Mouse (Mus musculus): ENCODE data around the gene Kank2. TPM values are rescaled to one million over a fixed set of nuclear protein-coding genes. Genes with fewer than 3 reads are reported as not detected.
"Not testable (repeated sequence)": the region's sequence is repeated elsewhere in the genome, so short reads cannot be mapped to it uniquely, and the experiment has no call there.

The Kank2 gene
- polyA plus RNA-seq, 1 experiment from 2014 or later = 9.9 TPM

DNA sequence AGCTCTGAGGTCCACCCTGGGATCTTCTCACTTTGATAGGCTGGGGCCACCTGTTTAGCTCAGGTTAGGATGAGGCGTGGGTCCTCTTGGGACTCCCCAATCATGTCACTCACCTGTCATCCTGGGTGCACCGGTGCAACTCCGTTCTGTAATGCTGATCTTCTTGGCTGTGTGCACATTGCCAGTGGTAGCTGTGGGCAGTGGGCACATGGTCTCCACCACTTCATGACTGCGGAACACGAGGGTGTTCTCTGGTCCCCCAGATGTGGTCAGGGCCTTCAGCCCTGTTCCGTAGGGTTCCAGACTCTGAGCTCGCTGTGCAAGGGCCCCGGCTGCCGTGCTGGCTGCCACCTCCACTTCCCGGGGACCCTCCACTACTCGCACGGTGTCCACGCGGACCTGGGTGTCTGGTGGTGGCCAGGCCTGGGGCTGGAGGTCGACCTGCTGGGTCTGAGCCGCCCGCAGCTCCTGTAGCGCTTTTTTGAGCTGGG is 4.2 kb downstream of the Kank2 start:
- H3K27me3 ChIP-seq (replicated peaks; ENCODE audit: control insufficient read depth, insufficient read depth, low read length) = no peaks in the 10 kb centered on the region
- no peak overlapping the region for H3K4me3 ChIP-seq (ENCODE audit: low read length)
- ATAC-seq = no peak
- H3K36me3 ChIP-seq (ENCODE audit: control insufficient read depth, insufficient read depth, low read length) = peaks cover 17% of the 10 kb centered on the region
- H3K27ac ChIP-seq (ENCODE audit: low read length) = no peak overlapping the region
- no peaks in the 10 kb centered on the region for H3K9me3 ChIP-seq (ENCODE audit: control insufficient read depth, low read length)
- WGBS = 95% methylated on average over 18 of the region's 18 CpGs
- H3K9ac ChIP-seq (ENCODE audit: low read depth, low read length) = no peak overlapping the region
- H3K4me1 ChIP-seq (ENCODE audit: control insufficient read depth, insufficient read depth, low read length) = peaks cover 25% of the 10 kb centered on the region
- no peak overlapping the region for H3K4me2 ChIP-seq (ENCODE audit: low read depth, low read length)

DNA sequence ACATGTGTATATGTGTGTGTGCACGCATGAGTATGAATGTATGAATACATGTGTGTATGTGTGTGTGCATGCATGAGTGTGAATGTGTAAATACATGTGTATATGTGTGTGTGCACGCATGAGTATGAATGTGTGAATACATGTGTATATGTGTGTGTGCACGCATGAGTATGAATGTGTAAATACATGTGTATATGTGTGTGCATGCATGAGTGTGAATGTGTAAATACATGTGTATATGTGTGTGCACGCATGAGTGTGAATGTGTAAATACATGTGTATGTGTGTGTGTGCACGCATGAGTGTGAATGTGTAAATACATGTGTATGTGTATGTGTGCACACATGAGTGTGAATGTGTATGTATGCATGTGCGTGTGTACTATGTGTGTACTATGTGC is 5.0 kb downstream of the Kank2 start:
- peaks cover 25% of the 10 kb centered on the region for H3K4me1 ChIP-seq (ENCODE audit: control insufficient read depth, insufficient read depth, low read length)
- WGBS = 93% methylated on average over 6 of the region's 6 CpGs
- peaks cover 17% of the 10 kb centered on the region for H3K36me3 ChIP-seq (ENCODE audit: control insufficient read depth, insufficient read depth, low read length)
- H3K9me3 ChIP-seq (ENCODE audit: control insufficient read depth, low read length); H3K9ac ChIP-seq (ENCODE audit: low read depth, low read length); H3K4me3 ChIP-seq (ENCODE audit: low read length); H3K27me3 ChIP-seq (replicated peaks; ENCODE audit: control insufficient read depth, insufficient read depth, low read length); H3K27ac ChIP-seq (ENCODE audit: low read length); H3K4me2 ChIP-seq (ENCODE audit: low read depth, low read length); ATAC-seq: not testable (repeated sequence)

DNA sequence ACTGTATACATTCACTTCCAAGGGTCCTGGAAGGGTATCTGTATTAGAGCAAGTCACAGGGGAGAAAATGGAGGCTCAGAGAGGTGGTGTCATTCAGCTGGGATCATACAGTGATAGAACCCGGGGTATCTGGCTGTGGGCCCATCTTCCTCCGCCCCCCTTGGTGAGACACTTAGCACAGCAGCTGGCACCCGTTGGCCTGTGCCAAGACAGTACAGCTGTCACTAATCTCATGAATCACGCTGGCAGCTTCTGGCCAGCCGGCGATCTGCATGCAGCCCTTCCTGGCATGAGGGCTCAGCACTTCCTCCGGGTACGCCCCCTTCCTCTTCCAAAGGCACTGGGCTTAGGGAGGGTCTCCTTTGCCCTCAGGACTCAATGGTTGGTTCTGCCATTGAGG is 5.9 kb downstream of the Kank2 start:
- Histone ChIP-seq H3K4me2 (ENCODE audit: low read depth, low read length) (peak overlapping the region; percentile 31), H3K36me3 (ENCODE audit: control insufficient read depth, insufficient read depth, low read length) (peaks cover 17% of the 10 kb centered on the region), H3K27me3 (replicated peaks; ENCODE audit: control insufficient read depth, insufficient read depth, low read length) (no peaks in the 10 kb centered on the region), H3K27ac (ENCODE audit: low read length) (no peak overlapping the region), H3K9me3 (ENCODE audit: control insufficient read depth, low read length) (no peaks in the 10 kb centered on the region), H3K9ac (ENCODE audit: low read depth, low read length) (peak overlapping the region; percentile 30), H3K4me3 (ENCODE audit: low read length) (no peak overlapping the region), H3K4me1 (ENCODE audit: control insufficient read depth, insufficient read depth, low read length) (peaks cover 29% of the 10 kb centered on the region)
- 48% methylated on average over 8 of the region's 8 CpGs for WGBS
- ATAC-seq = no peak

DNA sequence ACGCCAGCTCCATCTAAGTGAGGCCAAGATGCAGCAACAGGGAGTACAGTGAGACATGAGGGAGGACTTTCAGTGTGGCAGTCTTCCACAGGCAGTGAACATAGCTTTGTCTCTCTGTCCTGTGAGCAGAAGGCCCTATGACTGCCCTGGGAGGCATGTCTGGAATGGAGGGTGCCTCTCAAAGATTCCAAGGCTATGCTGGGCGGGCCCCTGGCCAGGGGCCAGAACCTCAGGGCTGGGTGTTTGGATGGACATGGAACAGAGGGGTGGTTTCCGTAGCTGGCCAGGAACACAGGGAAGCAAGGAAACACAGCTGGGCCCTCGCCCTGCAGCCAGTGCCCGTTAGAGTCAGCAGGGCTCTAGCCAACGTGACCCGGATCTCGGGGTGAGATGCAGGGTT is 6.7 kb downstream of the Kank2 start:
- H3K27me3 ChIP-seq (replicated peaks; ENCODE audit: control insufficient read depth, insufficient read depth, low read length) = no peaks in the 10 kb centered on the region
- no peaks in the 10 kb centered on the region for H3K9me3 ChIP-seq (ENCODE audit: control insufficient read depth, low read length)
- WGBS = 59% methylated on average over 8 of the region's 8 CpGs
- peaks cover 17% of the 10 kb centered on the region for H3K36me3 ChIP-seq (ENCODE audit: control insufficient read depth, insufficient read depth, low read length)
- peak overlapping the region; percentile 8 for H3K27ac ChIP-seq (ENCODE audit: low read length)
- peak overlapping the region; percentile 6; the same call in 1 of the 2 replicates for H3K9ac ChIP-seq (ENCODE audit: low read depth, low read length)
- peak; percentile 63 for ATAC-seq
- H3K4me3 ChIP-seq (ENCODE audit: low read length) = no peak overlapping the region
- H3K4me2 ChIP-seq (ENCODE audit: low read depth, low read length) = no peak overlapping the region
- peaks cover 33% of the 10 kb centered on the region for H3K4me1 ChIP-seq (ENCODE audit: control insufficient read depth, insufficient read depth, low read length)

DNA sequence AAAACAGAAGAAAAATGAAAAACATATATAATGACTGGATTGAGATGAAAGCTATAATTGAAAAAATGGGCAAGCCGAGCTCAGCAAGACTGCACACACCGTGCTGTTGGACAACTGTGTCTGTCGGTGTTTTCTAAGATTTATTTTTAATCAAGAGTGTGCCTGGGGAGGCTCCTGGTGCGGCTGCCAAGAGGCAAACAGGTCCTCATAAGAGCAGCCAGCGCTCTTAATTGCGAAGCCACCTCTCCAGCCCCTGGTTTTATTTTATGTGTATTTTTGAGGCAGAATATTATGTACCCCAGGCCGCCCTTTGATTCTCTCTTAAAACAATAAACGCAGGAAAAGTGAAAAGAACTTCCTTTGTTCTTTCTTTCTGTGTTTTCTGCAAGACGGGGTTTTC is 10.3 kb downstream of the Kank2 start:
- no peak overlapping the region for H3K27ac ChIP-seq (ENCODE audit: low read length)
- no peak overlapping the region for H3K9ac ChIP-seq (ENCODE audit: low read depth, low read length)
- H3K4me3 ChIP-seq (ENCODE audit: low read length) = no peak overlapping the region
- peaks cover 13% of the 10 kb centered on the region for H3K36me3 ChIP-seq (ENCODE audit: control insufficient read depth, insufficient read depth, low read length)
- no peak overlapping the region for H3K4me2 ChIP-seq (ENCODE audit: low read depth, low read length)
- peaks cover 31% of the 10 kb centered on the region for H3K4me1 ChIP-seq (ENCODE audit: control insufficient read depth, insufficient read depth, low read length)
- ATAC-seq = no peak
- H3K27me3 ChIP-seq (replicated peaks; ENCODE audit: control insufficient read depth, insufficient read depth, low read length) = no peaks in the 10 kb centered on the region
- 70% methylated on average over 9 of the region's 9 CpGs for WGBS
- H3K9me3 ChIP-seq (ENCODE audit: control insufficient read depth, low read length) = no peaks in the 10 kb centered on the region

DNA sequence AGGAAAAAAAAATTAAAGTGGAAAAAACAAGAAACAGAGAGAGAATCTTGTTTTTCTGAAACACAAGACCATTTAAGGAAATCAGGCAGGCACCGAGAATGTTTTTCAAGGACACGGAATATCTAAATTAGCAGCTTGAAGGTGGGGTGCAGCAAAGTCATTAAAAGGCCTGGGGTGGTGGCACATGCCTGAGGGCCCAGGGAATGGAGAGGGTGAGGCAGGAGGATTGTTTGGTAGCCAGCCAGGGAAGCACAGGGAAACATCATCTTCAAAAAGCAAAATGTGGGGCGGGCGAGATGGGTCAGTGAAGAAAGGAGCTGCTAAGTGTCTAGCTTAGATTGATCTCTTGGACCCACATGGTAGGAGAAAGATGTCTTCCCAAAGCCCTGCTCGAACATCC is 10.9 kb downstream of the Kank2 start:
- 72% methylated on average over 5 of the region's 5 CpGs for WGBS
- H3K36me3 ChIP-seq (ENCODE audit: control insufficient read depth, insufficient read depth, low read length) = peaks cover 9% of the 10 kb centered on the region

DNA sequence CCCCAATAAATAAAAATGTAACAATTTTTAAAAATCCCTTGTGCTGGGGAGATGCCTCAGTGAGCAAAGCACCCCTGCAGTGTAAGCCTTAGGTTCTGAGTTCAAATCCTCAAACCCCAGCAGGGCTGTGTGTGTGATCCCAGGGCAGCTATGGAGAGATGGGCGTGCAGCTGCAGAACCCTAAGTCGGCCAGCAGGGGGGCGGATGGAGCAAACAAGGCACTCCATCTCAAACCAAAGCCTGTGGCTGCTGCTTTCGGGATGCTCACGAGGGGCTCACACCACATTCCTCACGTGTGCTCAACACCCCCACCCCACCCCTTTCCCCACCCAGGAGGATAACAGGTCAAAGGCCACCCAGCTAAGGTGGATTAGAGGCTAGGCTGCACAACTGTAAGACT is 11.6 kb downstream of the Kank2 start:
- Histone ChIP-seq H3K4me3 (ENCODE audit: low read length) (no peak overlapping the region), H3K9me3 (ENCODE audit: control insufficient read depth, low read length) (no peaks in the 10 kb centered on the region), H3K4me1 (ENCODE audit: control insufficient read depth, insufficient read depth, low read length) (peaks cover 21% of the 10 kb centered on the region), H3K27ac (ENCODE audit: low read length) (no peak overlapping the region), H3K9ac (ENCODE audit: low read depth, low read length) (no peak overlapping the region), H3K27me3 (replicated peaks; ENCODE audit: control insufficient read depth, insufficient read depth, low read length) (no peaks in the 10 kb centered on the region), H3K4me2 (ENCODE audit: low read depth, low read length) (no peak overlapping the region), H3K36me3 (ENCODE audit: control insufficient read depth, insufficient read depth, low read length) (peaks cover 9% of the 10 kb centered on the region)
- ATAC-seq = peak; percentile 46; the same call in 1 of the 2 replicates
- 19% methylated on average over 6 of the region's 6 CpGs for WGBS

More for the DNA sequence above, 10.9 kb downstream of the Kank2 start:
- Histone ChIP-seq H3K9me3 (ENCODE audit: control insufficient read depth, low read length) (no peaks in the 10 kb centered on the region), H3K4me3 (ENCODE audit: low read length) (no peak overlapping the region), H3K27ac (ENCODE audit: low read length) (peak overlapping the region; percentile 23; the same call in 1 of the 2 replicates), H3K27me3 (replicated peaks; ENCODE audit: control insufficient read depth, insufficient read depth, low read length) (no peaks in the 10 kb centered on the region), H3K4me2 (ENCODE audit: low read depth, low read length) (no peak overlapping the region), H3K9ac (ENCODE audit: low read depth, low read length) (no peak overlapping the region), H3K4me1 (ENCODE audit: control insufficient read depth, insufficient read depth, low read length) (peaks cover 28% of the 10 kb centered on the region)
- no peak for ATAC-seq

DNA sequence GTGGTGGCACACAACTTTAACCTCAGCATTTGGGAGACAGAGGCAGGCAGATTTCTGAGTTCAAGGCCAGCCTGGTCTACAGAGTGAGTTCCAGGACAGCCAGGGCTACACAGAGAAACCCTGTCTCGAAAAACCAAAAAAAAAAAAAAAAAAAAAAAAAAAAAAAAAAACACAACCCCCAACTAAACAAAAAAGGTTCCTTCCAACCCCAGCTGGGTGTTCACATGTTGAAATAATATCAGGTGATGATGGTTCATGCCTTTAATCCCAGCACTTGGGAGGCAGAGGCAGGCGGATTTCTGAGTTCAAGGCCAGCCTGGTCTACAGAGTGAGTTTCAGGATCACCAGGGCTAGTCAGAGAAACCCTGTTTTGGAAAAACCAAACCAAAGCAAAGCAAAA is 12.2 kb downstream of the Kank2 start:
- peaks cover 19% of the 10 kb centered on the region for H3K4me1 ChIP-seq (ENCODE audit: control insufficient read depth, insufficient read depth, low read length)
- H3K9me3 ChIP-seq (ENCODE audit: control insufficient read depth, low read length); H3K4me2 ChIP-seq (ENCODE audit: low read depth, low read length); H3K27me3 ChIP-seq (replicated peaks; ENCODE audit: control insufficient read depth, insufficient read depth, low read length); H3K27ac ChIP-seq (ENCODE audit: low read length); H3K36me3 ChIP-seq (ENCODE audit: control insufficient read depth, insufficient read depth, low read length); H3K4me3 ChIP-seq (ENCODE audit: low read length); H3K9ac ChIP-seq (ENCODE audit: low read depth, low read length); ATAC-seq: not testable (repeated sequence)
- WGBS = 85% methylated on average over 1 of the region's 2 CpGs

DNA sequence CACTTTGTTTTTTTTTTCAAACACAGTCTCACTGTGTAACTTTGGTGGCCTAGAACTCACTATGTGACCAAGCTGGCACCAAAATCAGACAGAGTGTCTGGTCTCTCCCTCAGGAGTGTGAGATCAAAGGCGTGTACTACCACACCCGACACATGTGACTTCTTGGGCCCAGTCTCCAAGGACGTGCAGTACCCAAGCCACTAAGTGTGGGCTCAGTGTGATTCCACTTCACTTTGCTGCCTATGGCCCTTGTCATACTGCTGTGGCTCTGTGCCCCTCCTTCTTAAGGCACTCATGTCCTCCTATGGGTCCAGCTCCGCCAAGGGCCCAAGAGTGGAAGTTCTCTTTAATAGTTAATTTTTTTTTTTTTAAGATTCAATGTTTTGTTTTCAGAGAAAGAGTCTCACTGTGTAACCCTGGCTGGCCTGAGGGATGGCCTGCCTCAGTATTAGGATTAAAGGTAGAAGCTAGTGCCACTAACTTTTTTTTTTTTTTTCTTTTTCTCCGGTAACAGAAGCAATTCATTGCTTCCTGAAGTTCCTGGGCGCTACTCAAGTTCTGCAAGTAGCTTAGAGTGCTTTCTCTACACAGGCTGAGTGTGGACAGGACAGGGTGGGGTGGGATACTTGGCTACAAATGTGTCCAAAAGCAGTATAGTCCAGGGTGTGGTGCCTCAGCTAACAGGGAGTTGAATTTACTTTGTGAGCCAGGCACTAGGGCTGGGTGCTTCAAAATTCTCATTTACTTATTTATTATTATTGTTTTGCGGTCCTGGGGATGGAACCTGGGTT is 13.8 kb downstream of the Kank2 start:
- peaks cover 15% of the 10 kb centered on the region for H3K36me3 ChIP-seq (ENCODE audit: control insufficient read depth, insufficient read depth, low read length)
- peaks cover 19% of the 10 kb centered on the region for H3K4me1 ChIP-seq (ENCODE audit: control insufficient read depth, insufficient read depth, low read length)
- no peaks in the 10 kb centered on the region for H3K9me3 ChIP-seq (ENCODE audit: control insufficient read depth, low read length)
- H3K4me2 ChIP-seq (ENCODE audit: low read depth, low read length) = no peak overlapping the region
- H3K27ac ChIP-seq (ENCODE audit: low read length) = no peak overlapping the region
- WGBS = 81% methylated on average over 7 of the region's 7 CpGs
- no peaks in the 10 kb centered on the region for H3K27me3 ChIP-seq (replicated peaks; ENCODE audit: control insufficient read depth, insufficient read depth, low read length)
- ATAC-seq = peak; percentile 36
- H3K9ac ChIP-seq (ENCODE audit: low read depth, low read length) = no peak overlapping the region
- no peak overlapping the region for H3K4me3 ChIP-seq (ENCODE audit: low read length)

All from intestine, embryonic 16.5 days (tissue).